Mouse (Mus musculus) ES-E14 (cell line): ENCODE measurements at regions not wholly inside any gene's neighbourhood (a gene's known extent, or its start where the extent isn't known, plus 50 kb on each side); places are given as distances from the start of the nearest gene placed in this dataset.

Experiments used
- DNase-seq: peaks from one replicate; pipeline ENCODE4 v3.0.0-alpha.2; 2013; ENCODE audit warnings: low read depth, low spot score
- H3K27ac ChIP-seq: 2 replicates; pipeline ENCODE4 v1.5.1; 2012; ENCODE audit warnings: low read depth, mild to moderate bottlenecking, low read length, moderate library complexity, mixed read lengths; ENCODE audit not compliant: poor library complexity, insufficient read depth, severe bottlenecking
- H3K36me3 ChIP-seq: 2 replicates; pipeline ENCODE4 v1.6.1; 2012; ENCODE audit warnings: mild to moderate bottlenecking, low read length, moderate library complexity, mixed read lengths; ENCODE audit not compliant: control insufficient read depth, poor library complexity, insufficient read depth, severe bottlenecking
- H3K4me1 ChIP-seq, 2 experiments: fragments of 150-350 bp in 1 of 2; sonication (generic) in 1 of 2; 2 replicates each; pipeline ENCODE4 v1.6.1; 2012; ENCODE audit warnings: low read length in 2 of 2, mild to moderate bottlenecking in 1 of 2, mixed read lengths in 1 of 2; ENCODE audit not compliant: control insufficient read depth in 2 of 2, insufficient read depth in 2 of 2, poor library complexity in 1 of 2
- H3K4me3 ChIP-seq, 2 experiments: fragments of 150-350 bp in 1 of 2; sonication (generic) in 1 of 2; 2 replicates each; pipeline ENCODE4 v1.5.1; 2012; ENCODE audit warnings: low read length in 2 of 2, low read depth in 1 of 2, mild to moderate bottlenecking in 1 of 2, mixed read lengths in 1 of 2; ENCODE audit not compliant: insufficient read depth in 1 of 2, poor library complexity in 1 of 2, severe bottlenecking in 1 of 2
- H3K9ac ChIP-seq: 2 replicates; pipeline ENCODE4 v1.6.1; 2012; ENCODE audit warnings: low read depth, mild to moderate bottlenecking, low read length, mixed read lengths; ENCODE audit not compliant: poor library complexity, insufficient read depth, severe bottlenecking
- H3K9me3 ChIP-seq: fragments of 150-350 bp; sonication (generic); 2 replicates; pipeline ENCODE4 v1.6.1; 2012; ENCODE audit warnings: low read depth, mild to moderate bottlenecking, low read length; ENCODE audit not compliant: control insufficient read depth, insufficient read depth
- CHD2 ChIP-seq: IDR thresholded peaks from 2 replicates; pipeline ENCODE4 v1.6.1; 2014; ENCODE audit warnings: mild to moderate bottlenecking, low read depth, low read length, inconsistent platforms
- HCFC1 ChIP-seq: IDR thresholded peaks from 2 replicates; pipeline ENCODE4 v1.6.1; 2012; ENCODE audit warnings: low read length, inconsistent platforms, borderline replicate concordance; ENCODE audit not compliant: insufficient read depth
- MAFK ChIP-seq: IDR thresholded peaks from 2 replicates; pipeline ENCODE4 v1.6.1; 2014; ENCODE audit warnings: mild to moderate bottlenecking, low read depth, low read length, inconsistent platforms; ENCODE audit not compliant: insufficient read depth
- ZC3H11A ChIP-seq: IDR thresholded peaks from 2 replicates; pipeline ENCODE4 v1.6.1; 2012; ENCODE audit warnings: low read depth, mild to moderate bottlenecking, inconsistent platforms, low read length, borderline replicate concordance
- ZNF384 ChIP-seq: IDR thresholded peaks from 2 replicates; pipeline ENCODE4 v1.6.1; 2012; ENCODE audit warnings: low read depth, low read length, inconsistent platforms
- in situ Hi-C, 2 experiments: fragments of 600-800 bp; cut with MboI; formaldehyde crosslinking; loops; one replicate each; pipeline ENCODE4 v1.15.1; 2025; ENCODE audit warnings: low sequenced_read_pairs in 2 of 2, inconsistent platforms in 1 of 2; ENCODE audit not compliant: unreplicated experiment in 2 of 2

DNA sequence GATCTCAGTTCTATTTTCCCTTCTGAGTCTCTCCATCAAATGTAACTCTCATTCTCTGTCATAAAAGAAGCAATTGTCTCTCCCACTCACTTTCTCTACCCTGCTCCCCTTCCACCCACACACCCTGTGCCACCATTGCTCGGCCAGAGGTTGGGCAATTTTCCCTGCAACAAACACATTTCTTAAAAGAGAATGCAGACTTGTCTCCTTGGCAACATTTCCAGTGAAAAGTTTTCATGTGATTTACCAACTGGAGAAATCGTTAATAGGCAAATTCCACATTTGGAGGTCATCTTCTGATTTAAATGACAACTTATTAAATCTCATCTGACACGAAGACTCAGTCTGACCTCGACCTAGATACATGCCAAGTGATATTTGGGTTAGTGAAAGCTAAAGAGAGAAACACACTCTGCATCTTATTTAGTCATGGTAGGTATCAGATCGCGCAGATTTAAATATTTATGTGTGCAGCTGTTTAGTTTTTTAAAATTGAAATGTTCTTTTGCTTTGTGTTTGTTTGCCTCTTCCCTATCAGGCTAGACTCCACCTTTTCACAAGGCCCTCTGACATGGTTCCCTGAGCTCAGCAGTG is 568.1 kb downstream of the 1190002N15Rik start:
- in situ Hi-C loops, result no loop called here
- DNase-seq, result no peak
- no peak for TF ChIP-seq ZNF384
- TF ChIP-seq HCFC1, result no peak
- no peak for TF ChIP-seq ZC3H11A
- TF ChIP-seq CHD2, result no peak
- no peak for TF ChIP-seq MAFK
- H3K9me3 ChIP-seq, result no peaks in the 10 kb centered on the region
- no peaks in the 10 kb centered on the region for H3K4me1 ChIP-seq
- no peak overlapping the region for H3K27ac ChIP-seq
- no peaks in the 10 kb centered on the region for H3K36me3 ChIP-seq
- no peak overlapping the region for H3K9ac ChIP-seq
- H3K4me3 ChIP-seq, result no peak overlapping the region

DNA sequence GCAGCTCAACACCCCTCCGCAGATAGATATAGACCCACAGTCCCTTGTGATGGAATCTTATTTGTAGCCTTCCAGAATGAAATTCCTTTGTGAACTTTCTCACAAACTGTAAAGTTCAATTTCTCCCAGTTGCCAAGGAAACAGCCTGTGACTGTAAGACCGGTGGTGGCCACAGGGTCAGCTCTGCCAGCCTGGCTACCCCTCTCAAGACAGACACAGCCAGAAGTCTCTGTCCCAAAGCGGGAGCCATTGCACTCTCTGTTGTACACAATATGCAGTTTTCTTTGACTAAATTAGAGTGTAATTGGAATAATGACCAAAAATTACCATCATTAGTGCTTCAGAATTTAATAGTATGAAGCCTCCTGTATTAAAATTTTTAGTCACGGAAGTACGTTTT is 568.8 kb downstream of the 1190002N15Rik start:
- Histone ChIP-seq H3K9ac (no peak overlapping the region), H3K27ac (no peak overlapping the region), H3K4me1 (no peaks in the 10 kb centered on the region), H3K36me3 (no peaks in the 10 kb centered on the region), H3K9me3 (no peaks in the 10 kb centered on the region), H3K4me3 (no peak overlapping the region)
- TF ChIP-seq HCFC1 (no peak), MAFK (no peak), ZC3H11A (no peak), ZNF384 (no peak), CHD2 (no peak)
- DNase-seq, result no peak
- in situ Hi-C loops, result no loop called here

DNA sequence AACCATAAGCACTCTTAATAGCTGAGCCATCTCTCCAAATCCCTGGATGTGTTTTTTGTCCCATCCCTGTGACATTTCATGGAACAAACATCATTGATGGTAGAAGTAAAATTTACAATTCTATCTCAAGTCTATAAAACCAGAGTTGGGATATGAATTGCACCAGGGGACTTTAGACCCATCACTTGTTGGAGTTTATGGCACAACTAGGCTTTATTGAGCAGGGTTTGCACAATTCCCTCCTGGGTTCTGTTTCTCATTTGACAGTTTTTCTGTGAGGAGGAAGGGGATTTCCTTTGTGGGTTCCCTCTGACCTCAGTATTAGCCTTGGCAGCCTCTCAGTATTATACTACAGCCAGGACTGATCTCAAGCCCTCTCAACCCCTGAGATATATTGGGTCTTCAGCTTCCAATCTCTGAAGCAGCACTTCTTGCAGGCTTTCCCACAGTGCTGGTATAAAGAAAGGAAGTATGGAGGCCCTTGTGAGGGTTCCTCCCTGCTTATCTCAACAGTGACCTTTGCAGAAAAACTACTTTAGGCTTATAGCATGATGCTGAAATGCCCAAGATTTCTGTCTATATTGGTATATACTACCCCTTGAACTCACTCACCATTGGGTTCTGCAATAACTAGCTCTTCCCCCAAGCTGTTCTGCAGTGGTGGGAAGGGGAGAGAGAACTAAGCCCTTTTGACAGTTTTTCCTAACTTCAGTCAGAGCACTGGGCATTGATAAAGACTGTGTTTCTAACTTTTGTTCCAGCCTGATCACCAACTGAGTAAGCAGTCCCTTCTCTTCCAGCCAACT is 582.4 kb downstream of the 1190002N15Rik start:
- H3K4me3 ChIP-seq, result no peak overlapping the region
- H3K9ac ChIP-seq, result no peak overlapping the region
- H3K36me3 ChIP-seq, result no peaks in the 10 kb centered on the region
- no peaks in the 10 kb centered on the region for H3K4me1 ChIP-seq
- DNase-seq, result no peak
- H3K9me3 ChIP-seq, result no peaks in the 10 kb centered on the region
- no peak overlapping the region for H3K27ac ChIP-seq
- TF ChIP-seq CHD2 (no peak), ZC3H11A (no peak), ZNF384 (no peak)
- in situ Hi-C loops, result no loop called here

DNA sequence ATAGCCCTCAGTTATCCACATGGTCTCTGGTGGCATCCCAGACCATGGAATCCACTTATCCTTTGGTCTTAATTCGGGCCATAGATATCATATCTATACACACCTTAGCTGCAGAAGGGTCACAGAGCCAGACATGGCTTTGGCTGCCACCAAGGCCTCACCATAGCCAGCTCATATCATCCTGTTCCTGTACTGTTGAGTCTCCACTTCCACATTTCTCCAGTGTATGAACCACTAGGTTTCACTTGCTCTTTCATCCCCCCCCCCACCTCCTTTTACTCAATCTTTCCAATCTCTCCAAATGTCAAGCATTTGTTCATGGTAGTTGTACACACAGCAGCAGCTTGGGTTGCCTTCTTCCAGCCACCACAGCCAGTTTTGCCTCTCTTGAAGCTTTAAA is 589.2 kb downstream of the 1190002N15Rik start:
- no peaks in the 10 kb centered on the region for H3K9me3 ChIP-seq
- H3K9ac ChIP-seq, result no peak overlapping the region
- in situ Hi-C loops, result no loop called here
- TF ChIP-seq HCFC1 (no peak), MAFK (no peak)
- no peak for DNase-seq
- H3K4me3 ChIP-seq, result no peak overlapping the region
- H3K36me3 ChIP-seq, result no peaks in the 10 kb centered on the region
- no peaks in the 10 kb centered on the region for H3K4me1 ChIP-seq
- no peak overlapping the region for H3K27ac ChIP-seq

DNA sequence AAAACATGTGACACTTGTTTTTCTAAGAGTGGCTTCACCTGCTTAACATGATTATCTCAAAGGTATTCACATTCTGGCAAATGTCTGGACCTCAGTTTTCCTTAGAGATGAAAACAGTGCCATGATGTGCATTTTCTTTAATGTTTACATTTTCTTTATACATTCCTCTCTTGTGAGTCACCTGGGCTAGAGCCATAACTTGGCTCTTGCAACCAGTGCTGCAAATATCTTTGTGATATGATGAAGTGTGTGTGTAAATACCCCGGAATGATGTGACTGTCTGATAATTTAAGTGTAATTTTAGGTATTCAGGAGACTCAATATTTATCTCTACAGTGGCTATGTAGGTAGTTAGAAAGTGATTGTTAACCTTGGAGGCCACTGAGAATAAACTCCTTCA is 590.8 kb downstream of the 1190002N15Rik start:
- H3K9ac ChIP-seq, result no peak overlapping the region

More for the DNA sequence above, 590.8 kb downstream of the 1190002N15Rik start:
- in situ Hi-C loops, result no loop called here
- Histone ChIP-seq H3K27ac (no peak overlapping the region), H3K36me3 (no peaks in the 10 kb centered on the region), H3K4me1 (no peaks in the 10 kb centered on the region), H3K4me3 (no peak overlapping the region), H3K9me3 (no peaks in the 10 kb centered on the region)
- TF ChIP-seq ZNF384, result no peak
- no peak for TF ChIP-seq ZC3H11A
- no peak for TF ChIP-seq MAFK
- no peak for TF ChIP-seq CHD2
- TF ChIP-seq HCFC1, result no peak
- DNase-seq, result no peak
